In genomic region chrX:53432888-53433287, GRCm38 (mm10) we compare ENCODE assay signal across 10 mouse cellular contexts. TPM values are rescaled to one million over a fixed set of nuclear protein-coding genes. Genes with fewer than 3 reads are reported as not detected.
A peak's percentile ranks its signal among the peaks of the same experiment; 100 is the strongest.
DNase-seq lines count a peak whose midpoint lies in the region; ATAC-seq and TF ChIP-seq lines count a peak whose summit lies in the region.
"Had no signal": no experiment of that assay in that cellular context is flagged by ENCODE, and none has a peak within 500 bp of the region (broad histone marks: within the 10 kb centered on the region; RNA-seq: fewer than 3 reads in every experiment).

No protein-coding gene starts in this region.

- no peaks in the 10 kb centered on the region for H3K27me3 ChIP-seq in kidney, postnatal 0 days (ENCODE audit: insufficient read depth, low read length)
- H3K27me3 ChIP-seq: liver, embryonic 15.5 days had no signal

- H3K4me2 ChIP-seq in kidney, postnatal 0 days (ENCODE audit: low read length): no peak overlapping the region
- H3K4me2 ChIP-seq: liver, embryonic 15.5 days had no signal

- no peaks in the 10 kb centered on the region for H3K4me1 ChIP-seq in kidney, postnatal 0 days (replicated peaks; ENCODE audit: insufficient read depth, low read length)
- H3K4me1 ChIP-seq: liver, embryonic 15.5 days had no signal

- peak; percentile 58 for TF ChIP-seq CTCF in kidney, postnatal 0 days (IDR thresholded peaks at IDR 0.05; ENCODE audit: low read depth)

- ATAC-seq in kidney, postnatal 0 days (replicated peaks; ENCODE audit: low FRiP score, low read depth): no peak
- no peak for ATAC-seq in erythroid progenitor cell, adult 5-6 weeks (replicated peaks; ENCODE audit: low FRiP score, poor library complexity, severe bottlenecking)

- no peaks in the 10 kb centered on the region for H3K9me3 ChIP-seq in kidney, postnatal 0 days (replicated peaks; ENCODE audit: low read length)
- H3K9me3 ChIP-seq: liver, embryonic 15.5 days had no signal

- no peak overlapping the region for H3K9ac ChIP-seq in kidney, postnatal 0 days (ENCODE audit: low read depth, low read length)
- H3K9ac ChIP-seq: liver, embryonic 15.5 days had no signal

- DNase-seq in kidney, postnatal 0 days (ENCODE audit: low spot score): peak; percentile 15
- DNase-seq in kidney, adult 18-20 months: no peak
- peak; percentile 3 to 6 for DNase-seq in B cell, adult 2 months
- DNase-seq in ES-CJ7 (ENCODE audit: low read depth, low spot score): peak; percentile 9
- peak; percentile 18 for DNase-seq in induced T-regulatory cell, adult 2 months (ENCODE audit: low read depth)
- DNase-seq in layer of hippocampus, adult 9-11 months: no peak
- DNase-seq: right cerebral cortex, postnatal 25 days had no signal

- H3K4me3 ChIP-seq in kidney, postnatal 0 days (replicated peaks; ENCODE audit: low read depth, low read length): no peak overlapping the region
- H3K4me3 ChIP-seq: liver, embryonic 15.5 days had no signal

- 79% methylated on average over 1 of the region's 1 CpGs for WGBS in kidney, postnatal 0 days

- no peaks in the 10 kb centered on the region for H3K36me3 ChIP-seq in kidney, postnatal 0 days (ENCODE audit: insufficient read depth, low read length)
- H3K36me3 ChIP-seq: liver, embryonic 15.5 days had no signal

- H3K27ac ChIP-seq in kidney, postnatal 0 days: no peak overlapping the region
- H3K27ac ChIP-seq: liver, embryonic 15.5 days had no signal

RNA-seq across cellular contexts. Expression of gene Etd, which starts 1.8 kb away (rescaled TPM):
- not detected in 2 replicates for polyA plus RNA-seq in kidney, postnatal 0 days (2015; fragmentation: Nextera tagmentation; extraction: Ambion mirVana)
- not detected in 2 replicates for total RNA-seq in erythroid progenitor cell, adult 5-6 weeks (2015; ENCODE audit: low replicate concordance)
- total RNA-seq in erythroid progenitor cell, adult 5-6 weeks (2017; ENCODE audit: low replicate concordance): not detected in 2 replicates
- polyA plus RNA-seq: heart, embryonic 14.5 days; liver, embryonic 15.5 days had no signal

Comparison
In these comparisons a context has a peak if more than half of its experiments do, and no peak if none do; other contexts are left out.
1. DNase-seq: peak in kidney, postnatal 0 days (single experiment), B cell, adult 2 months (2 of 2), ES-CJ7 (single experiment) and induced T-regulatory cell, adult 2 months (single experiment); none in kidney, adult 18-20 months (single experiment) and layer of hippocampus, adult 9-11 months (single experiment).